Mouse (Mus musculus): ENCODE data around the gene Olfr1093.

Olfr1093 gene

GRCm38 (mm10) chr2:86782179-86782578 lies at the start of gene Olfr1093:
TSS of gene Olfr1093 (plus strand) at chr2:86782479.
- no peak for DNase-seq (ENCODE audit: low spot score in 2 of 2)

GRCm38 (mm10) chr2:86733601-86734000 lies 48.7 kb upstream of the Olfr1093 start, which contains the start of gene Olfr1089:
TSS of gene Olfr1089 (minus strand) at chr2:86733701.
- DNase-seq (ENCODE audit: low spot score in 2 of 2) = no peak

GRCm38 (mm10) chr2:86758893-86759292 lies 23.4 kb upstream of the Olfr1093 start, which contains the start of gene Olfr1090:
TSS of gene Olfr1090 (minus strand) at chr2:86758993.
- no peak for DNase-seq (ENCODE audit: low spot score in 2 of 2)

GRCm38 (mm10) chr2:86761050-86761449 lies 21.2 kb upstream of the Olfr1093 start:
- no peak for DNase-seq (ENCODE audit: low spot score in 2 of 2)

- DNase-seq (ENCODE audit: low spot score in 2 of 2) = no peak
These were observed 27.6 kb downstream of the Olfr1093 start, which contains the start of gene Olfr141 for GRCm38 (mm10) chr2:86809918-86810317. TSS of gene Olfr141 (minus strand) at chr2:86810018.

GRCm38 (mm10) chr2:86824363-86824762 lies 42.1 kb downstream of the Olfr1093 start, which contains the start of gene Olfr1094:
TSS of gene Olfr1094 (plus strand) at chr2:86824663.
- DNase-seq (ENCODE audit: low spot score in 2 of 2) = no peak

All from thymus, postnatal 10 days (tissue).